Mouse (Mus musculus): ENCODE data around the gene Prr7.

DNA sequence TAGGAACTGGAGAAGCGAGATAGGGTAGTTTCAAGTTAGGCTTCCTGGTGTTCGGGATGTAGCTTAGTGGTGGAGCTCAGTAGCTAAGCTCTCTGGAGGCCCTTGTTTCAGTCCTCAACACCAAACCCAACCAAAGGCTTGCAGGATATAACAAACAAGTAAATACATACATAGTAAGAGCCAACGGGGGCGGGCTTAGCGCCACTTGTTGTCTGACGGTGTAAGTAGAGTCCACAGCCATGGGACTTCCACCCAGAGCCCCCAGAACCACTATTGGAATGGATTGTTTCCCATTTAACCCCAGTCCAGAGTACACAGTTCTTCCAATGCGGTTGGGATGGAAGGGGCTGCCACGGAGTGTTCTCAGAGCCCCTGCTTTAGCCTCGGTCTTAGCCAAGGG lies 49.8 kb downstream of the Prr7 start:
- TF ChIP-seq CTCF (IDR thresholded peaks at IDR 0.05) (no peak), EP300 (IDR thresholded peaks at IDR 0.05; ENCODE audit: insufficient read depth, low read depth, low read length) (no peak)
